Mouse (Mus musculus) neural tube, embryonic 15.5 days (tissue): ENCODE results near the gene Rab1b. TPM values are rescaled to one million over a fixed set of nuclear protein-coding genes. Genes with fewer than 3 reads are reported as not detected.
A peak's percentile ranks its signal among the peaks of the same experiment; 100 is the strongest.
"Not testable (repeated sequence)": the region's sequence is repeated elsewhere in the genome, so short reads cannot be mapped to it uniquely, and the experiment has no call there.

ENCODE experiments used
- ATAC-seq: fragments of 200-750 bp; cut with Nextera tagmentation; 2 replicates; pipeline ENCODE4 v1.8.0; 2017; ENCODE audit warnings: mild to moderate bottlenecking, moderate TSS enrichment, moderate library complexity; ENCODE audit not compliant: low FRiP score
- H3K27ac ChIP-seq: fragments of 300-500 bp; sonication (generic); replicated peaks from 2 replicates; pipeline ENCODE4 v1.5.1; 2015; ENCODE audit warnings: mild to moderate bottlenecking, inconsistent platforms
- H3K27me3 ChIP-seq: fragments of 300-500 bp; sonication (generic); replicated peaks from 2 replicates; pipeline ENCODE4 v1.6.1; 2015; ENCODE audit warnings: inconsistent platforms
- H3K36me3 ChIP-seq: fragments of 300-500 bp; sonication (generic); 2 replicates; pipeline ENCODE4 v1.6.1; 2015; ENCODE audit warnings: inconsistent platforms
- H3K4me1 ChIP-seq: fragments of 300-500 bp; sonication (generic); 2 replicates; pipeline ENCODE4 v1.6.1; 2015; ENCODE audit warnings: inconsistent platforms
- H3K4me2 ChIP-seq: fragments of 300-500 bp; sonication (generic); 2 replicates; pipeline ENCODE4 v1.6.1; 2015; ENCODE audit warnings: inconsistent platforms, mild to moderate bottlenecking, moderate library complexity
- H3K4me3 ChIP-seq: fragments of 300-500 bp; sonication (generic); replicated peaks from 2 replicates; pipeline ENCODE4 v1.5.1; 2015; ENCODE audit warnings: mild to moderate bottlenecking, inconsistent platforms
- H3K9ac ChIP-seq: fragments of 300-500 bp; sonication (generic); replicated peaks from 2 replicates; pipeline ENCODE4 v1.6.1; 2015; ENCODE audit warnings: mild to moderate bottlenecking, inconsistent platforms
- H3K9me3 ChIP-seq: fragments of 300-500 bp; sonication (generic); replicated peaks from 2 replicates; pipeline ENCODE4 v1.6.1; 2016; ENCODE audit warnings: inconsistent platforms
- WGBS: fragments of 180-500 bp; shearing (Covaris S2); methylation state at CpG from one replicate; pipeline ENCODE4 v1.1.7; 2015; ENCODE audit warnings: mixed read lengths; 5-methylcytosine and 5-hydroxymethylcytosine counted together
- polyA plus RNA-seq: library from polyadenylated mRNA; unstranded; fragments of >200 nt; fragmentation: Nextera tagmentation; extraction: Ambion mirVana; gene quantifications from 2 replicates; pipeline ENCODE4 v1.2.1, GENCODE M21; 2015

The Rab1b gene
- polyA plus RNA-seq, 1 experiment from 2014 or later = 205 TPM

- peak overlapping the region; percentile 90 for H3K4me3 ChIP-seq
- WGBS = 10% methylated on average over 9 of the region's 9 CpGs
Measured at GRCm38 (mm10) chr19:5095887-5096474, 10.9 kb downstream of the Rab1b start.

GRCm38 (mm10) chr19:5094746-5095417 is 12.0 kb downstream of the Rab1b start:
- peak; percentile 22; the same call in 1 of the 2 replicates for ATAC-seq
- peaks cover 42% of the 10 kb centered on the region for H3K36me3 ChIP-seq
- peak overlapping the region; percentile 95 for H3K27ac ChIP-seq
- H3K4me1 ChIP-seq = peaks cover 75% of the 10 kb centered on the region
- peak overlapping the region; percentile 90 for H3K4me3 ChIP-seq
- WGBS = 25% methylated on average over 11 of the region's 11 CpGs
- peak overlapping the region; percentile 99 for H3K9ac ChIP-seq
- H3K27me3 ChIP-seq = no peaks in the 10 kb centered on the region
- no peaks in the 10 kb centered on the region for H3K9me3 ChIP-seq
- peak overlapping the region; percentile 80 for H3K4me2 ChIP-seq

More at GRCm38 (mm10) chr19:5095887-5096474, 10.9 kb downstream of the Rab1b start:
- Histone ChIP-seq H3K9me3 (no peaks in the 10 kb centered on the region), H3K4me1 (peaks cover 74% of the 10 kb centered on the region), H3K27me3 (no peaks in the 10 kb centered on the region), H3K36me3 (peaks cover 45% of the 10 kb centered on the region), H3K27ac (peak overlapping the region; percentile 95), H3K4me2 (peak overlapping the region; percentile 80), H3K9ac (peak overlapping the region; percentile 99)
- no peak for ATAC-seq

GRCm38 (mm10) chr19:5094243-5094632 is 12.6 kb downstream of the Rab1b start:
- Histone ChIP-seq H3K36me3 (peaks cover 39% of the 10 kb centered on the region), H3K27me3 (no peaks in the 10 kb centered on the region), H3K9me3 (no peaks in the 10 kb centered on the region), H3K27ac (peak overlapping the region; percentile 95), H3K4me1 (peaks cover 76% of the 10 kb centered on the region), H3K4me2 (peak overlapping the region; percentile 80), H3K9ac (peak overlapping the region; percentile 99), H3K4me3 (peak overlapping the region; percentile 90)
- ATAC-seq = peak; percentile 67
- 0% methylated on average over 21 of the region's 21 CpGs for WGBS

GRCm38 (mm10) chr19:5093481-5094242 is 13.2 kb downstream of the Rab1b start:
- H3K4me1 ChIP-seq = peaks cover 76% of the 10 kb centered on the region
- 74% methylated on average over 12 of the region's 12 CpGs for WGBS
- H3K9me3 ChIP-seq = no peaks in the 10 kb centered on the region
- peak overlapping the region; percentile 80 for H3K4me2 ChIP-seq
- H3K36me3 ChIP-seq = peaks cover 39% of the 10 kb centered on the region
- H3K4me3 ChIP-seq = peak overlapping the region; percentile 90; the same call in 1 of the 2 replicates
- ATAC-seq = no peak
- H3K27ac ChIP-seq = peak overlapping the region; percentile 95
- H3K27me3 ChIP-seq = no peaks in the 10 kb centered on the region
- H3K9ac ChIP-seq = peak overlapping the region; percentile 99; the same call in 1 of the 2 replicates

- H3K4me1 ChIP-seq = peaks cover 73% of the 10 kb centered on the region
- no peak for ATAC-seq
- WGBS = 83% methylated on average over 10 of the region's 10 CpGs
Measured at GRCm38 (mm10) chr19:5092083-5092482, 14.8 kb downstream of the Rab1b start.

GRCm38 (mm10) chr19:5089324-5089723 is 17.5 kb downstream of the Rab1b start:
- H3K4me1 ChIP-seq = peaks cover 62% of the 10 kb centered on the region
- H3K36me3 ChIP-seq = peaks cover 39% of the 10 kb centered on the region
- H3K27me3 ChIP-seq = peaks cover 21% of the 10 kb centered on the region

More at GRCm38 (mm10) chr19:5092083-5092482, 14.8 kb downstream of the Rab1b start:
- Histone ChIP-seq H3K9ac (0 out of 2 replicates have a peak overlapping the region, but pooled peaks have one; percentile 5), H3K36me3 (peaks cover 39% of the 10 kb centered on the region), H3K4me2 (no peak overlapping the region), H3K9me3 (no peaks in the 10 kb centered on the region), H3K4me3 (no peak overlapping the region), H3K27ac (0 out of 2 replicates have a peak overlapping the region, but pooled peaks have one; percentile 5), H3K27me3 (no peaks in the 10 kb centered on the region)

GRCm38 (mm10) chr19:5087884-5088728 is 18.8 kb downstream of the Rab1b start, which contains the start of gene Yif1a:
Gene Yif1a, plus strand, starts transcription at chr19:5088538.
- Histone ChIP-seq H3K4me2 (peak within 1 kb of the TSS; percentile 84), H3K9me3 (no peaks in the 10 kb centered on the region), H3K4me3 (peak within 1 kb of the TSS; percentile 69), H3K27ac (peak within 1 kb of the TSS; percentile 93), H3K36me3 (peaks cover 32% of the 10 kb centered on the region), H3K27me3 (peaks cover 32% of the 10 kb centered on the region), H3K9ac (peak within 1 kb of the TSS; percentile 71), H3K4me1 (peaks cover 55% of the 10 kb centered on the region)
- peak; percentile 91 for ATAC-seq
- WGBS = under 1% methylated on average over 58 of the region's 58 CpGs

More at GRCm38 (mm10) chr19:5089324-5089723, 17.5 kb downstream of the Rab1b start:
- H3K9ac ChIP-seq = peak overlapping the region; percentile 71
- peak overlapping the region; percentile 84 for H3K4me2 ChIP-seq
- no peaks in the 10 kb centered on the region for H3K9me3 ChIP-seq
- no peak for ATAC-seq
- no peak overlapping the region for H3K27ac ChIP-seq
- 85% methylated on average over 4 of the region's 4 CpGs for WGBS
- H3K4me3 ChIP-seq = peak overlapping the region; percentile 69

GRCm38 (mm10) chr19:5086533-5086932 is 20.3 kb downstream of the Rab1b start:
- not testable (repeated sequence) for H3K4me2 ChIP-seq, H3K9me3 ChIP-seq, ATAC-seq, H3K9ac ChIP-seq, H3K27ac ChIP-seq, H3K4me3 ChIP-seq
- peaks cover 44% of the 10 kb centered on the region for H3K4me1 ChIP-seq
- 53% methylated on average over 4 of the region's 4 CpGs for WGBS
- peaks cover 17% of the 10 kb centered on the region for H3K36me3 ChIP-seq
- H3K27me3 ChIP-seq = peaks cover 48% of the 10 kb centered on the region

GRCm38 (mm10) chr19:5085145-5085863 is 21.6 kb downstream of the Rab1b start, which contains the start of gene Tmem151a:
Gene Tmem151a, minus strand, starts transcription at chr19:5085531.
- H3K9ac ChIP-seq = peak within 1 kb of the TSS; percentile 77
- peak within 1 kb of the TSS; percentile 62 for H3K27ac ChIP-seq
- peaks cover 42% of the 10 kb centered on the region for H3K4me1 ChIP-seq
- peaks cover 60% of the 10 kb centered on the region for H3K27me3 ChIP-seq
- peak within 1 kb of the TSS; percentile 58 for H3K4me3 ChIP-seq
- H3K36me3 ChIP-seq = peaks cover 4% of the 10 kb centered on the region; the same call in 1 of the 2 replicates
- no peaks in the 10 kb centered on the region for H3K9me3 ChIP-seq
- peak within 1 kb of the TSS; percentile 70 for H3K4me2 ChIP-seq
- under 1% methylated on average over 60 of the region's 69 CpGs for WGBS
- ATAC-seq = no peak

- Histone ChIP-seq H3K9me3 (no peaks in the 10 kb centered on the region), H3K27ac (peak overlapping the region; percentile 62), H3K9ac (peak overlapping the region; percentile 77), H3K4me1 (peaks cover 40% of the 10 kb centered on the region), H3K27me3 (peaks cover 65% of the 10 kb centered on the region), H3K4me3 (peak overlapping the region; percentile 58), H3K4me2 (peak overlapping the region; percentile 70), H3K36me3 (0 out of 2 replicates have a peak, but pooled peaks cover 2% of the 10 kb centered on the region)
- no peak for ATAC-seq
- 3% methylated on average over 15 of the region's 15 CpGs for WGBS
Measured at GRCm38 (mm10) chr19:5084834-5085144, 22.1 kb downstream of the Rab1b start.
